Comparison of ENCODE assay signal across 19 mouse cellular contexts in the genomic region with DNA sequence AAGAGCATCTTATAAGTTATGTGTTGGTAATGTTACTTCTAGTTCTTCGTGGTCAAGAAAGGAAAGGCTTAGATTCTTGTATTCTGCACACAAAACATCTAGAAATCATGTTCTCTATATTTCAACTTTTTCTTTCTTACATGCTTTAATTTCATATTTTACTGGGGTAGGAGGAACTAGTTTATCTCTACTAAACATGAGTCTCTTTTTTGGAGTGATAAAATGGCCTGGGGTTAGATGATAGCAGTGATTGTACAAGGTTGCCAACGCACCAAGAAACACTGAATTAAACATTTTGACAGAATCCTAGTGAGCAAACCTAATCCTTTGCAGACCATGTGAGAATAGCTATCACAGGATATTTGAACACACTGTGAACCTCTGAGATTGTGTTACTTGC. TPM values are rescaled to one million over a fixed set of nuclear protein-coding genes. Genes with fewer than 3 reads are reported as not detected.
DNase-seq lines count a peak whose midpoint lies in the region; ATAC-seq and TF ChIP-seq lines count a peak whose summit lies in the region.
"Had no signal": no experiment of that assay in that cellular context is flagged by ENCODE, and none has a peak within 500 bp of the region (broad histone marks: within the 10 kb centered on the region; RNA-seq: fewer than 3 reads in every experiment).

No protein-coding gene starts in this region.

- H3K9ac ChIP-seq in midbrain, embryonic 15.5 days: no peak overlapping the region
- H3K9ac ChIP-seq in midbrain, postnatal 0 days (replicated peaks; ENCODE audit: low read length, poor library complexity, severe bottlenecking): no peak overlapping the region
- H3K9ac ChIP-seq in liver, embryonic 14.5 days (replicated peaks): no peak overlapping the region
- H3K9ac ChIP-seq: embryonic facial prominence, embryonic 15.5 days; hindbrain, embryonic 12.5 days had no signal

- no peaks in the 10 kb centered on the region for H3K36me3 ChIP-seq in midbrain, embryonic 15.5 days (replicated peaks)
- no peaks in the 10 kb centered on the region for H3K36me3 ChIP-seq in midbrain, postnatal 0 days (ENCODE audit: insufficient read depth, low read length)
- H3K36me3 ChIP-seq in liver, embryonic 14.5 days (replicated peaks; ENCODE audit: control insufficient read depth, insufficient read depth, low read depth): no peaks in the 10 kb centered on the region
- H3K36me3 ChIP-seq: embryonic facial prominence, embryonic 15.5 days; hindbrain, embryonic 12.5 days had no signal

- no peak overlapping the region for H3K4me3 ChIP-seq in midbrain, embryonic 15.5 days
- H3K4me3 ChIP-seq in midbrain, postnatal 0 days (ENCODE audit: low read depth, low read length): no peak overlapping the region
- H3K4me3 ChIP-seq in liver, embryonic 14.5 days (ENCODE audit: insufficient read depth in 1 of 2, low read depth in 2 of 2, low read length in 2 of 2): no peak overlapping the region

- H3K4me2 ChIP-seq in midbrain, embryonic 15.5 days: peak overlapping the region; percentile 55; the same call in 1 of the 2 replicates
- no peak overlapping the region for H3K4me2 ChIP-seq in midbrain, postnatal 0 days (ENCODE audit: low read depth, low read length, poor library complexity, severe bottlenecking)
- H3K4me2 ChIP-seq in liver, embryonic 14.5 days (ENCODE audit: low read depth): peak overlapping the region; percentile 73; the same call in 1 of the 2 replicates
- H3K4me2 ChIP-seq: embryonic facial prominence, embryonic 15.5 days had no signal

- peak; percentile 67 for TF ChIP-seq EP300 in liver, embryonic 14.5 days (IDR thresholded peaks at IDR 0.05; ENCODE audit: low read depth)

- no peaks in the 10 kb centered on the region for H3K9me3 ChIP-seq in midbrain, embryonic 15.5 days
- no peaks in the 10 kb centered on the region for H3K9me3 ChIP-seq in midbrain, postnatal 0 days (ENCODE audit: low read length)
- no peaks in the 10 kb centered on the region for H3K9me3 ChIP-seq in liver, embryonic 14.5 days (ENCODE audit: control insufficient read depth, low read length)
- H3K9me3 ChIP-seq: embryonic facial prominence, embryonic 15.5 days; forebrain, embryonic 10.5 days; heart, embryonic 13.5 days; hindbrain, embryonic 12.5 days had no signal

- no peak for DNase-seq in midbrain, postnatal 0 days (ENCODE audit: low spot score)
- DNase-seq in liver, embryonic 14.5 days (ENCODE audit: low read depth in 3 of 3, low spot score in 3 of 3): peak in 1 of 3 experiments; percentile 41
- no peak for DNase-seq in embryo, embryonic 10.5 days (ENCODE audit: low spot score)
- DNase-seq in heart, adult 9 months (ENCODE audit: low spot score in 2 of 2): no peak
- DNase-seq: adrenal gland, adult 8-10 months; adrenal gland, postnatal 36 days; cerebellum, adult 2 months; cerebellum, postnatal 10 days; embryo, embryonic 11 days; gastrocnemius, postnatal 25 days; heart, postnatal 36 days had no signal

- peaks cover 22% of the 10 kb centered on the region for H3K4me1 ChIP-seq in midbrain, embryonic 15.5 days
- H3K4me1 ChIP-seq in midbrain, postnatal 0 days (ENCODE audit: insufficient read depth, low read length): peaks cover 11% of the 10 kb centered on the region; the same call in 1 of the 2 replicates
- H3K4me1 ChIP-seq in liver, embryonic 14.5 days (replicated peaks; ENCODE audit: control insufficient read depth in 2 of 2, insufficient read depth in 2 of 2, low read length in 1 of 2): peaks cover 15 to 30% of the 10 kb centered on the region in 2 experiments

- TF ChIP-seq CTCF in midbrain, postnatal 0 days (IDR thresholded peaks at IDR 0.05): no peak
- no peak for TF ChIP-seq CTCF in liver, embryonic 14.5 days (IDR thresholded peaks at IDR 0.05; ENCODE audit: low read depth)

- no peak overlapping the region for H3K27ac ChIP-seq in midbrain, embryonic 15.5 days
- no peak overlapping the region for H3K27ac ChIP-seq in midbrain, postnatal 0 days (ENCODE audit: low read depth, low read length)
- H3K27ac ChIP-seq in liver, embryonic 14.5 days: no peak overlapping the region
- H3K27ac ChIP-seq: embryonic facial prominence, embryonic 15.5 days; forebrain, embryonic 10.5 days; heart, embryonic 13.5 days; hindbrain, embryonic 12.5 days had no signal

- whole genome bisulfite sequencing in midbrain, embryonic 15.5 days: 71% methylated on average over 2 of the region's 2 CpGs
- WGBS in midbrain, postnatal 0 days: 63% methylated on average over 2 of the region's 2 CpGs
- 48% methylated on average over 2 of the region's 2 CpGs for WGBS in liver, embryonic 14.5 days (ENCODE audit: insufficient replicate concordance)

- no peaks in the 10 kb centered on the region for H3K27me3 ChIP-seq in midbrain, embryonic 15.5 days (replicated peaks)
- H3K27me3 ChIP-seq in midbrain, postnatal 0 days (ENCODE audit: insufficient read depth, low read length): no peaks in the 10 kb centered on the region
- H3K27me3 ChIP-seq in liver, embryonic 14.5 days (ENCODE audit: control insufficient read depth, insufficient read depth, low read length): no peaks in the 10 kb centered on the region
- H3K27me3 ChIP-seq: CH12.LX; embryonic facial prominence, embryonic 15.5 days; heart, embryonic 13.5 days had no signal

- no peak for ATAC-seq in midbrain, embryonic 15.5 days (replicated peaks)
- no peak for ATAC-seq in midbrain, postnatal 0 days (ENCODE audit: low FRiP score)
- ATAC-seq in liver, embryonic 14.5 days (ENCODE audit: insufficient read depth): no peak
- ATAC-seq in megakaryocyte progenitor cell, adult 5-6 weeks (replicated peaks; ENCODE audit: poor library complexity): 0 out of 2 replicates have a peak, but pooled peaks have one; percentile 18
- ATAC-seq: hindbrain, embryonic 16.5 days had no signal

RNA-seq across cellular contexts. Expression of a gene that starts 1.4 kb away (rescaled TPM):
- 9.1 and 10.1 TPM in 2 replicates for polyA plus RNA-seq in midbrain, embryonic 15.5 days (2015; fragmentation: Nextera tagmentation; extraction: Ambion mirVana)
- 35.6 and 45.4 TPM in 2 replicates for total RNA-seq in midbrain, postnatal 0 days (2014; rRNA removed)
- 5.8 and 7.0 TPM in 2 replicates for polyA plus RNA-seq in midbrain, postnatal 0 days (2015; fragmentation: Nextera tagmentation; extraction: Ambion mirVana)
- polyA plus RNA-seq in liver, embryonic 14.5 days (2012; rRNA removed): 8.6 and 10.2 TPM in 2 replicates
- 6.8 and 6.9 TPM in 2 replicates for polyA plus RNA-seq in liver, embryonic 14.5 days (2014; fragmentation: Nextera tagmentation; extraction: Ambion mirVana)
- 21.6 and 28.6 TPM in 2 replicates for total RNA-seq in megakaryocyte progenitor cell, adult 5-6 weeks (2015)
- 24.7 and 28.8 TPM in 2 replicates for total RNA-seq in megakaryocyte progenitor cell, adult 5-6 weeks (2017)

RNA-seq across cellular contexts. Expression of a gene that starts 44.6 kb away (rescaled TPM):
- 47.7 and 55.6 TPM in 2 replicates for polyA plus RNA-seq in midbrain, embryonic 15.5 days (2015; fragmentation: Nextera tagmentation; extraction: Ambion mirVana)
- total RNA-seq in midbrain, postnatal 0 days (2014; rRNA removed): 30.5 and 37.3 TPM in 2 replicates
- 59.4 and 63.9 TPM in 2 replicates for polyA plus RNA-seq in midbrain, postnatal 0 days (2015; fragmentation: Nextera tagmentation; extraction: Ambion mirVana)
- polyA plus RNA-seq in liver, embryonic 14.5 days (2012; rRNA removed): 3.1 and 6.3 TPM in 2 replicates
- polyA plus RNA-seq in liver, embryonic 14.5 days (2014; fragmentation: Nextera tagmentation; extraction: Ambion mirVana): 17.1 and 19.2 TPM in 2 replicates
- 28.4 and 38.2 TPM in 2 replicates for total RNA-seq in megakaryocyte progenitor cell, adult 5-6 weeks (2015)
- 28.9 TPM in 2 replicates for total RNA-seq in megakaryocyte progenitor cell, adult 5-6 weeks (2017)

RNA-seq across cellular contexts. Expression of a gene that starts 57.3 kb away (rescaled TPM):
- polyA plus RNA-seq in midbrain, embryonic 15.5 days (2015; fragmentation: Nextera tagmentation; extraction: Ambion mirVana): 30.0 TPM in 2 replicates
- 33.8 and 36.2 TPM in 2 replicates for total RNA-seq in midbrain, postnatal 0 days (2014; rRNA removed)
- polyA plus RNA-seq in midbrain, postnatal 0 days (2015; fragmentation: Nextera tagmentation; extraction: Ambion mirVana): 29.0 and 32.3 TPM in 2 replicates
- 5.7 and 9.6 TPM in 2 replicates for polyA plus RNA-seq in liver, embryonic 14.5 days (2012; rRNA removed)
- polyA plus RNA-seq in liver, embryonic 14.5 days (2014; fragmentation: Nextera tagmentation; extraction: Ambion mirVana): 9.4 and 9.6 TPM in 2 replicates
- total RNA-seq in megakaryocyte progenitor cell, adult 5-6 weeks (2015): 62.9 and 71.0 TPM in 2 replicates
- total RNA-seq in megakaryocyte progenitor cell, adult 5-6 weeks (2017): 31.8 and 41.7 TPM in 2 replicates
